Mouse (Mus musculus) neural tube, embryonic 12.5 days (tissue): ENCODE data around the gene Olfr912. TPM values are rescaled to one million over a fixed set of nuclear protein-coding genes. Genes with fewer than 3 reads are reported as not detected.

Experiments
- ATAC-seq: fragments of 200-750 bp; cut with Nextera tagmentation; 2 replicates; pipeline ENCODE4 v1.8.0; 2017; ENCODE audit warnings: low read depth, mild to moderate bottlenecking, moderate TSS enrichment, moderate library complexity; ENCODE audit not compliant: low FRiP score
- H3K27ac ChIP-seq: fragments of 300-500 bp; sonication (generic); 2 replicates; pipeline ENCODE4 v1.5.1; 2016
- H3K27me3 ChIP-seq: fragments of 300-500 bp; sonication (generic); replicated peaks from 2 replicates; pipeline ENCODE4 v1.6.1; 2016; ENCODE audit warnings: mild to moderate bottlenecking
- H3K36me3 ChIP-seq: fragments of 300-500 bp; sonication (generic); 2 replicates; pipeline ENCODE4 v1.6.1; 2016; ENCODE audit warnings: mild to moderate bottlenecking
- H3K4me1 ChIP-seq: fragments of 300-500 bp; sonication (generic); 2 replicates; pipeline ENCODE4 v1.6.1; 2016
- H3K4me2 ChIP-seq: fragments of 300-500 bp; sonication (generic); replicated peaks from 2 replicates; pipeline ENCODE4 v1.6.1; 2016; ENCODE audit warnings: mild to moderate bottlenecking
- H3K4me3 ChIP-seq: fragments of 300-500 bp; sonication (generic); 2 replicates; pipeline ENCODE4 v1.5.1; 2016
- H3K9ac ChIP-seq: fragments of 300-500 bp; sonication (generic); 2 replicates; pipeline ENCODE4 v1.6.1; 2016; ENCODE audit warnings: mild to moderate bottlenecking
- H3K9me3 ChIP-seq: fragments of 300-500 bp; sonication (generic); 2 replicates; pipeline ENCODE4 v1.6.1; 2016; ENCODE audit warnings: mild to moderate bottlenecking
- WGBS: fragments of 180-500 bp; shearing (Covaris S2); methylation state at CpG from one replicate; pipeline ENCODE4 v1.1.7; 2016; 5-methylcytosine and 5-hydroxymethylcytosine counted together
- polyA plus RNA-seq: library from polyadenylated mRNA; unstranded; fragments of >200 nt; fragmentation: Nextera tagmentation; extraction: Ambion mirVana; gene quantifications from 2 replicates; pipeline ENCODE4 v1.2.1, GENCODE M21; 2016

The Olfr912 gene
- not detected in 2 replicates for polyA plus RNA-seq

DNA sequence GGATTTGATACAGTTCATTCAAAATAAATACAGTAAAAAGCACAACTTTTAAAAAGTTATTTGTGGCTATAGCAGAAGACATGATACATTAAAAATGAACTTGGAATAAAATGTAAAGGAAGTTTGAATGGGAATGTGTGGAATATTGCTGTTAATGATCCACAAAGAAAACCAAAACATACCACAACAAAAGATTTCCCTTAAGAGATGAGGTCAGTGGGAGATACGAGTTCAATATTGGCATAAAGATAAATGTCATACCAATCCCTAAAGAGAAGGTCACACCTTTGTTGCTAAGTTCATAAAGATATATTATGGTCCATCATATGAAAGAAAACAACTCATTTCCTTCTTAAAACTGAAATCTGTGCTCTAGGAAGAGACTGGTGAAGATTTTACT, at the start of gene Olfr912:
Olfr912 (plus strand) TSS at position 301 of the 400 bp plus-strand sequence.
- Histone ChIP-seq H3K4me2 (no peak within 1 kb of the TSS), H3K36me3 (no peaks in the 10 kb centered on the region), H3K27ac (no peak within 1 kb of the TSS), H3K4me3 (no peak within 1 kb of the TSS), H3K9ac (no peak within 1 kb of the TSS), H3K27me3 (no peaks in the 10 kb centered on the region), H3K9me3 (no peaks in the 10 kb centered on the region), H3K4me1 (no peaks in the 10 kb centered on the region)
- WGBS: 83% methylated on average over 1 of the region's 1 CpGs
- no peak for ATAC-seq

DNA sequence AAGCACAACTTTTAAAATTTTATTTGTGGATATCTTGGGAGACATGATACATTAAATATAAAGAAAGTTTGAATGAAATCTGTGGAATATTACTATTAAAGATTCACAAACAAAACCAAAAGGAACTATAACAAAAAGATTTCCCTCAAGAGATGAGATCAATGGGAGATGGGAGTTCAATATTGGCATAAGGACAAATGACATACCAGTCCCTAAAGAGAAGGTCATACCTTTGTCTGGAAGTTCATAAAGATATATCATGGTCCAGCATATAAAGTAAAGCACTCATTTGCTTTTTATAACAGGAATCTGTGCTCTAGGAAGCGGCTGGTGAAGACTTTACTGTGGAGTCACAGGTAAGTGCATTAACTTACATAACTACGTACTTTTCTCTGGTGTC, 42.4 kb upstream of the Olfr912 start, which contains the start of gene Olfr910:
Olfr910 (plus strand) TSS at position 301 of the 400 bp plus-strand sequence.
- no peak for ATAC-seq
- Histone ChIP-seq H3K4me2 (no peak within 1 kb of the TSS), H3K27ac (no peak within 1 kb of the TSS), H3K4me3 (no peak within 1 kb of the TSS), H3K36me3 (no peaks in the 10 kb centered on the region), H3K27me3 (no peaks in the 10 kb centered on the region), H3K4me1 (no peaks in the 10 kb centered on the region), H3K9ac (no peak within 1 kb of the TSS), H3K9me3 (no peaks in the 10 kb centered on the region)
- WGBS: 93% methylated on average over 2 of the region's 2 CpGs

GRCm38 (mm10) chr9:38591056-38591455, 11.1 kb downstream of the Olfr912 start:
- Histone ChIP-seq H3K4me2 (no peak overlapping the region), H3K4me1 (no peaks in the 10 kb centered on the region), H3K9me3 (no peaks in the 10 kb centered on the region), H3K27ac (no peak overlapping the region), H3K36me3 (no peaks in the 10 kb centered on the region), H3K9ac (no peak overlapping the region), H3K27me3 (no peaks in the 10 kb centered on the region), H3K4me3 (no peak overlapping the region)
- WGBS: 48% methylated on average over 1 of the region's 1 CpGs
- ATAC-seq: no peak

DNA sequence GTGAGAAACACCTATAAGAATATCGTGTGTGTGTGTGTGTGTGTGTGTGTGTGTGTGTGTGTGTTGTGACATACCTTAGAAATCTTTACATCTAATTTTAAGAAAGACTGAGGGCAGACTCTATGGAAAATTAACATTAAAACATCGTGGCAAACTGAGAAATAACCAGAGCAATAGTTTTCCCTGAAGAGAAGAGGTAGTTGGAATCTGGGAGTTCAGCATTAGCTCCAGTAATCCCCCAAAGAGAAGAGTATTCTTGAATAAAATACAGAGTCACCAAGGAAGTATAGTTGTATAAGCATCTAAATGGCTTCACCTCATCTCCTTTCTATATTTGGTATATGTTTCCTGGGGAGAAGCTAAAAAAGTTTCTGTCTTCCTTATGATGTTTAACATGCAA, 12.5 kb downstream of the Olfr912 start, which contains the start of gene Olfr913:
Olfr913 (plus strand) TSS at position 301 of the 400 bp plus-strand sequence.
- Histone ChIP-seq H3K27ac (no peak within 1 kb of the TSS), H3K4me3 (no peak within 1 kb of the TSS), H3K27me3 (no peaks in the 10 kb centered on the region), H3K9ac (no peak within 1 kb of the TSS), H3K36me3 (no peaks in the 10 kb centered on the region), H3K4me1 (no peaks in the 10 kb centered on the region), H3K9me3 (no peaks in the 10 kb centered on the region), H3K4me2 (no peak within 1 kb of the TSS)
- WGBS: 59% methylated on average over 2 of the region's 2 CpGs
- ATAC-seq: no peak

GRCm38 (mm10) chr9:38604802-38605201, 24.8 kb downstream of the Olfr912 start, which contains the start of gene Olfr914:
Gene Olfr914 (plus strand): TSS chr9:38605102.
- Histone ChIP-seq H3K4me1 (no peaks in the 10 kb centered on the region), H3K4me3 (no peak within 1 kb of the TSS), H3K27me3 (no peaks in the 10 kb centered on the region), H3K36me3 (no peaks in the 10 kb centered on the region), H3K9ac (no peak within 1 kb of the TSS), H3K27ac (no peak within 1 kb of the TSS), H3K9me3 (no peaks in the 10 kb centered on the region), H3K4me2 (no peak within 1 kb of the TSS)
- no peak for ATAC-seq
- WGBS: 75% methylated on average over 2 of the region's 2 CpGs

DNA sequence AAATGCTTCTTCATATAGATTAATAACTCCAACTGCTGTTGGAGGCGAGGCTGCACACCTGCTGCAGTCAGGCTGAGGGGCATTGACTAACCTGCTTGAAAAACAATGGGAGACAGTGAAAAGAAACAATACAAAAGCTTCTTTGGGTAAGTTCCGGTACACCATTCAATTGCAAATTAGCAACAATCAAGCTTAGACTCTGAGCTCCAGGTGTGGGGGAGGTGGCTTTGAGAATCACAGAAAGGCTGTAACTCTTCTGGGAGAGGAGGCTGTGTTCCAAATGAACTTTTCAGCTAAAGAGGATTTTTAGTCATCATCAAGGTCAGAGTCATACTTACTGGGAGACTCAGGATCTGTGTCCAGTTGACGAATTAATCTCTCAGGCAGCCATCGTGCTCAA, 52.4 kb downstream of the Olfr912 start:
- Histone ChIP-seq H3K27ac (no peak overlapping the region), H3K4me2 (no peak overlapping the region), H3K9ac (no peak overlapping the region), H3K36me3 (no peaks in the 10 kb centered on the region), H3K4me3 (no peak overlapping the region), H3K9me3 (peaks cover 3% of the 10 kb centered on the region; the same call in 1 of the 2 replicates), H3K27me3 (no peaks in the 10 kb centered on the region), H3K4me1 (no peaks in the 10 kb centered on the region)
- no peak for ATAC-seq
- WGBS: 74% methylated on average over 4 of the region's 4 CpGs

Other genes with a start within 250 kb of the Olfr912 start
- gene Olfr898, start 231.8 kb upstream of the Olfr912 start, polyA plus RNA-seq: not detected in 2 replicates
- gene Olfr250, start 213.3 kb upstream of the Olfr912 start, polyA plus RNA-seq: not detected in 2 replicates
- not detected in 2 replicates for gene Olfr251, start 203.1 kb upstream of the Olfr912 start, polyA plus RNA-seq
- gene Olfr147, start 178.5 kb upstream of the Olfr912 start, polyA plus RNA-seq: not detected in 2 replicates
- not detected in 2 replicates for gene Olfr901, start 150.7 kb upstream of the Olfr912 start, polyA plus RNA-seq
- gene Olfr902, start 132.5 kb upstream of the Olfr912 start, polyA plus RNA-seq: not detected in 2 replicates
- not detected in 2 replicates for gene Olfr904, start 117.0 kb upstream of the Olfr912 start, polyA plus RNA-seq
- gene Olfr905, start 109.1 kb upstream of the Olfr912 start, polyA plus RNA-seq: not detected in 2 replicates
- not detected in 2 replicates for gene Olfr906, start 93.1 kb upstream of the Olfr912 start, polyA plus RNA-seq
- not detected in 2 replicates for gene Olfr907, start 84.4 kb upstream of the Olfr912 start, polyA plus RNA-seq
- gene Olfr911-ps1, start 58.6 kb upstream of the Olfr912 start, polyA plus RNA-seq: not detected in 2 replicates
- not detected in 2 replicates for gene Olfr910, start 42.3 kb upstream of the Olfr912 start, polyA plus RNA-seq
- not detected in 2 replicates for gene Olfr913, start 12.6 kb downstream of the Olfr912 start, polyA plus RNA-seq
- not detected in 2 replicates for gene Olfr914, start 24.9 kb downstream of the Olfr912 start, polyA plus RNA-seq
- not detected in 2 replicates for gene Olfr916, start 79.7 kb downstream of the Olfr912 start, polyA plus RNA-seq
- gene Olfr917, start 85.7 kb downstream of the Olfr912 start, polyA plus RNA-seq: not detected in 2 replicates
- gene Olfr918, start 94.4 kb downstream of the Olfr912 start, polyA plus RNA-seq: not detected in 2 replicates
- not detected in 2 replicates for gene Olfr919, start 123.5 kb downstream of the Olfr912 start, polyA plus RNA-seq
- gene Vwa5a, start 138.1 kb downstream of the Olfr912 start, polyA plus RNA-seq: 8.5 and 9.7 TPM in 2 replicates
- gene Olfr920, start 172.1 kb downstream of the Olfr912 start, polyA plus RNA-seq: not detected in 2 replicates
- gene Olfr921, start 192.9 kb downstream of the Olfr912 start, polyA plus RNA-seq: not detected in 2 replicates
- not detected in 2 replicates for gene Olfr922, start 234.4 kb downstream of the Olfr912 start, polyA plus RNA-seq
- not detected in 2 replicates for gene Olfr923, start 246.4 kb downstream of the Olfr912 start, polyA plus RNA-seq